Mouse (Mus musculus): Measurements from ENCODE around the gene Hoxc12. TPM values are rescaled to one million over a fixed set of nuclear protein-coding genes. Genes with fewer than 3 reads are reported as not detected.

The Hoxc12 gene
- polyA plus RNA-seq, 1 experiment from 2014 or later: not detected

GRCm38 (mm10) chr15:102947276-102947675, 10.7 kb downstream of the Hoxc12 start:
- Histone ChIP-seq H3K4me2 (replicated peaks; ENCODE audit: low read depth, low read length) (no peak overlapping the region), H3K9me3 (ENCODE audit: control insufficient read depth, low read length) (no peaks in the 10 kb centered on the region), H3K27me3 (ENCODE audit: control insufficient read depth, insufficient read depth, low read length) (peaks cover 90% of the 10 kb centered on the region), H3K9ac (ENCODE audit: low read depth, low read length) (no peak overlapping the region), H3K4me3 (ENCODE audit: low read length) (no peak overlapping the region), H3K27ac (ENCODE audit: low read depth, low read length) (no peak overlapping the region), H3K36me3 (ENCODE audit: control insufficient read depth, insufficient read depth, low read length) (no peaks in the 10 kb centered on the region), H3K4me1 (ENCODE audit: control insufficient read depth, insufficient read depth, low read length) (no peaks in the 10 kb centered on the region)
- 5% methylated on average over 9 of the region's 9 CpGs for WGBS
- ATAC-seq (ENCODE audit: low FRiP score, low TSS enrichment): no peak

GRCm38 (mm10) chr15:102948842-102949241, 12.3 kb downstream of the Hoxc12 start:
- Histone ChIP-seq H3K27me3 (ENCODE audit: control insufficient read depth, insufficient read depth, low read length) (peaks cover 85% of the 10 kb centered on the region), H3K4me3 (ENCODE audit: low read length) (no peak overlapping the region), H3K27ac (ENCODE audit: low read depth, low read length) (no peak overlapping the region), H3K36me3 (ENCODE audit: control insufficient read depth, insufficient read depth, low read length) (no peaks in the 10 kb centered on the region), H3K9me3 (ENCODE audit: control insufficient read depth, low read length) (no peaks in the 10 kb centered on the region), H3K9ac (ENCODE audit: low read depth, low read length) (no peak overlapping the region), H3K4me2 (replicated peaks; ENCODE audit: low read depth, low read length) (no peak overlapping the region), H3K4me1 (ENCODE audit: control insufficient read depth, insufficient read depth, low read length) (peaks cover 4% of the 10 kb centered on the region; the same call in 1 of the 2 replicates)
- no peak for ATAC-seq (ENCODE audit: low FRiP score, low TSS enrichment)
- WGBS: 11% methylated on average over 2 of the region's 2 CpGs

GRCm38 (mm10) chr15:102949696-102950095, 13.1 kb downstream of the Hoxc12 start:
- WGBS: 3% methylated on average over 20 of the region's 20 CpGs
- H3K9me3 ChIP-seq (ENCODE audit: control insufficient read depth, low read length): no peaks in the 10 kb centered on the region
- no peak for ATAC-seq (ENCODE audit: low FRiP score, low TSS enrichment)
- H3K4me3 ChIP-seq (ENCODE audit: low read length): no peak overlapping the region
- no peak overlapping the region for H3K9ac ChIP-seq (ENCODE audit: low read depth, low read length)
- peaks cover 5% of the 10 kb centered on the region; the same call in 1 of the 2 replicates for H3K4me1 ChIP-seq (ENCODE audit: control insufficient read depth, insufficient read depth, low read length)
- H3K4me2 ChIP-seq (replicated peaks; ENCODE audit: low read depth, low read length): 0 out of 2 replicates have a peak overlapping the region, but pooled peaks have one; percentile 2
- no peak overlapping the region for H3K27ac ChIP-seq (ENCODE audit: low read depth, low read length)
- H3K36me3 ChIP-seq (ENCODE audit: control insufficient read depth, insufficient read depth, low read length): no peaks in the 10 kb centered on the region
- H3K27me3 ChIP-seq (ENCODE audit: control insufficient read depth, insufficient read depth, low read length): peaks cover 83% of the 10 kb centered on the region

- 31% methylated on average over 2 of the region's 2 CpGs for WGBS
- H3K4me2 ChIP-seq (replicated peaks; ENCODE audit: low read depth, low read length): no peak overlapping the region
- H3K9me3 ChIP-seq (ENCODE audit: control insufficient read depth, low read length): no peaks in the 10 kb centered on the region
- no peak for ATAC-seq (ENCODE audit: low FRiP score, low TSS enrichment)
- H3K36me3 ChIP-seq (ENCODE audit: control insufficient read depth, insufficient read depth, low read length): no peaks in the 10 kb centered on the region
- no peak overlapping the region for H3K27ac ChIP-seq (ENCODE audit: low read depth, low read length)
- no peak overlapping the region for H3K4me3 ChIP-seq (ENCODE audit: low read length)
- peaks cover 5% of the 10 kb centered on the region; the same call in 1 of the 2 replicates for H3K4me1 ChIP-seq (ENCODE audit: control insufficient read depth, insufficient read depth, low read length)
- H3K27me3 ChIP-seq (ENCODE audit: control insufficient read depth, insufficient read depth, low read length): peaks cover 71% of the 10 kb centered on the region
- H3K9ac ChIP-seq (ENCODE audit: low read depth, low read length): no peak overlapping the region
Measured at GRCm38 (mm10) chr15:102950877-102951276, 14.3 kb downstream of the Hoxc12 start.

GRCm38 (mm10) chr15:102953561-102953960, 17.0 kb downstream of the Hoxc12 start:
- Histone ChIP-seq H3K4me3 (ENCODE audit: low read length) (no peak overlapping the region), H3K4me1 (ENCODE audit: control insufficient read depth, insufficient read depth, low read length) (peaks cover 20% of the 10 kb centered on the region), H3K9me3 (ENCODE audit: control insufficient read depth, low read length) (no peaks in the 10 kb centered on the region), H3K4me2 (replicated peaks; ENCODE audit: low read depth, low read length) (peak overlapping the region; percentile 63), H3K27ac (ENCODE audit: low read depth, low read length) (no peak overlapping the region), H3K36me3 (ENCODE audit: control insufficient read depth, insufficient read depth, low read length) (no peaks in the 10 kb centered on the region), H3K9ac (ENCODE audit: low read depth, low read length) (0 out of 2 replicates have a peak overlapping the region, but pooled peaks have one; percentile 7), H3K27me3 (ENCODE audit: control insufficient read depth, insufficient read depth, low read length) (peaks cover 45% of the 10 kb centered on the region)
- 30% methylated on average over 6 of the region's 6 CpGs for WGBS
- ATAC-seq (ENCODE audit: low FRiP score, low TSS enrichment): no peak

- H3K4me1 ChIP-seq (ENCODE audit: control insufficient read depth, insufficient read depth, low read length): peaks cover 20% of the 10 kb centered on the region
- peak within 1 kb of the TSS; percentile 63 for H3K4me2 ChIP-seq (replicated peaks; ENCODE audit: low read depth, low read length)
- peak within 1 kb of the TSS; percentile 80 for H3K9ac ChIP-seq (ENCODE audit: low read depth, low read length)
- peak within 1 kb of the TSS; percentile 90 for H3K27ac ChIP-seq (ENCODE audit: low read depth, low read length)
- H3K9me3 ChIP-seq (ENCODE audit: control insufficient read depth, low read length): no peaks in the 10 kb centered on the region
- H3K27me3 ChIP-seq (ENCODE audit: control insufficient read depth, insufficient read depth, low read length): peaks cover 38% of the 10 kb centered on the region
- H3K36me3 ChIP-seq (ENCODE audit: control insufficient read depth, insufficient read depth, low read length): no peaks in the 10 kb centered on the region
- ATAC-seq (ENCODE audit: low FRiP score, low TSS enrichment): peak; percentile 29; the same call in 1 of the 2 replicates
- H3K4me3 ChIP-seq (ENCODE audit: low read length): peak within 1 kb of the TSS; percentile 59
- under 1% methylated on average over 57 of the region's 57 CpGs for WGBS
Measured at GRCm38 (mm10) chr15:102954192-102955006, 17.8 kb downstream of the Hoxc12 start, which contains the start of gene Hoxc11. Gene Hoxc11 (plus strand): TSS chr15:102954427.

- H3K9me3 ChIP-seq (ENCODE audit: control insufficient read depth, low read length): no peaks in the 10 kb centered on the region
- peaks cover 33% of the 10 kb centered on the region for H3K27me3 ChIP-seq (ENCODE audit: control insufficient read depth, insufficient read depth, low read length)
- no peaks in the 10 kb centered on the region for H3K36me3 ChIP-seq (ENCODE audit: control insufficient read depth, insufficient read depth, low read length)
- ATAC-seq (ENCODE audit: low FRiP score, low TSS enrichment): peak; percentile 26; the same call in 1 of the 2 replicates
- peak overlapping the region; percentile 63 for H3K4me2 ChIP-seq (replicated peaks; ENCODE audit: low read depth, low read length)
- 2% methylated on average over 28 of the region's 28 CpGs for WGBS
- peak overlapping the region; percentile 80 for H3K9ac ChIP-seq (ENCODE audit: low read depth, low read length)
- peaks cover 25% of the 10 kb centered on the region for H3K4me1 ChIP-seq (ENCODE audit: control insufficient read depth, insufficient read depth, low read length)
- peak overlapping the region; percentile 59 for H3K4me3 ChIP-seq (ENCODE audit: low read length)
- peak overlapping the region; percentile 90 for H3K27ac ChIP-seq (ENCODE audit: low read depth, low read length)
Measured at GRCm38 (mm10) chr15:102955007-102955382, 18.4 kb downstream of the Hoxc12 start.

GRCm38 (mm10) chr15:102955833-102956640, 19.5 kb downstream of the Hoxc12 start:
- WGBS: under 1% methylated on average over 39 of the region's 40 CpGs
- no peak for ATAC-seq (ENCODE audit: low FRiP score, low TSS enrichment)
- Histone ChIP-seq H3K27me3 (ENCODE audit: control insufficient read depth, insufficient read depth, low read length) (peaks cover 23% of the 10 kb centered on the region), H3K9me3 (ENCODE audit: control insufficient read depth, low read length) (no peaks in the 10 kb centered on the region), H3K36me3 (ENCODE audit: control insufficient read depth, insufficient read depth, low read length) (no peaks in the 10 kb centered on the region), H3K4me2 (replicated peaks; ENCODE audit: low read depth, low read length) (peak overlapping the region; percentile 63), H3K27ac (ENCODE audit: low read depth, low read length) (peak overlapping the region; percentile 90), H3K4me3 (ENCODE audit: low read length) (peak overlapping the region; percentile 59), H3K4me1 (ENCODE audit: control insufficient read depth, insufficient read depth, low read length) (peaks cover 31% of the 10 kb centered on the region), H3K9ac (ENCODE audit: low read depth, low read length) (peak overlapping the region; percentile 80)
